Mouse (Mus musculus): ENCODE data around the gene Nkg7.
A peak's percentile ranks its signal among the peaks of the same experiment; 100 is the strongest.
"Not testable (repeated sequence)": the region's sequence is repeated elsewhere in the genome, so short reads cannot be mapped to it uniquely, and the experiment has no call there.

Gene Nkg7

DNA sequence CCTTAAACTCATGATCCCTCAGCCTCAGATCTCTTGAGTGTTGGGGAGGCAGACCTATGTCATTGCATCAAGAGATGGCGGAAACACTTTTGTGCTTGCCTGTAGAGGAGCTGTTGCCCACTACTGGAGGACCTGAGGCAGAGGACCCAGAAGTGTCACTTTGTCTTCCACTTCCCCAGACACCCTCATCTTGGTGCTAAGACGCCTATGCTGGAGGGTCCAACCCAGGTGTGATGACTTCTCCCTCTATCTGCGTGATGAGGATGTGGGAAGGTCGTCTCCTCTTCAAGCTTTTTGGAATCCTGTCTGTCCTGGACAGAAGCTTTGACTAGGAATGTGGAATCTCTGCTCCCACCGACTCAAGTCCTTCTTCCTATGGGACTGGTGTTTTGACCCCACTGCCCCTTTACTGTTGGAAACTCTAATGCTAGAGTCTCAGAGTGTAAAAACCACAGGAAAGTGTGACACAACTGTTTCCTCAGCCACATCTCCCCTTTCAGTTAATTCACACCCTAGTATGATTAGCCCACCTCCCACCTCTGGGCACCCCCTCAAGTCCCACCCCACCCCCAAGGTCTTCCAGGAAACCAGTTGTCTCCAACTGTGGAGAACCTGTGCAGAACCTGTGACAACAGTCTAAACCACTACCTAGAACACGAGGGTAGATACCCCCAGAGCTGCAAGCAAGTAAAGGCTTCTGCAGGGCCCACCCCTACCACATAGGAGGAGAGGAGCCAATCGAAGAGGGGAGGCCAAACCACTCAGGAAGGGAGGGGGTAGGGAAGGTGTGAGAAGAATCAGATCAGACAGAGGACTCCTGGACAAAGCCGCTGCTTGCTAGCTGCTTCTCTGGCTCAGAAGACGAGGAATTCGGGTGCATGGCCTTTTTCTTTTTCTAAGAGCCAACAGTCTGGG is at the start of gene Nkg7:
Gene Nkg7, plus strand, starts transcription at position 733 of the 915 bp plus-strand sequence.
- DNase-seq (ENCODE audit: low read depth, low spot score): no peak

DNA sequence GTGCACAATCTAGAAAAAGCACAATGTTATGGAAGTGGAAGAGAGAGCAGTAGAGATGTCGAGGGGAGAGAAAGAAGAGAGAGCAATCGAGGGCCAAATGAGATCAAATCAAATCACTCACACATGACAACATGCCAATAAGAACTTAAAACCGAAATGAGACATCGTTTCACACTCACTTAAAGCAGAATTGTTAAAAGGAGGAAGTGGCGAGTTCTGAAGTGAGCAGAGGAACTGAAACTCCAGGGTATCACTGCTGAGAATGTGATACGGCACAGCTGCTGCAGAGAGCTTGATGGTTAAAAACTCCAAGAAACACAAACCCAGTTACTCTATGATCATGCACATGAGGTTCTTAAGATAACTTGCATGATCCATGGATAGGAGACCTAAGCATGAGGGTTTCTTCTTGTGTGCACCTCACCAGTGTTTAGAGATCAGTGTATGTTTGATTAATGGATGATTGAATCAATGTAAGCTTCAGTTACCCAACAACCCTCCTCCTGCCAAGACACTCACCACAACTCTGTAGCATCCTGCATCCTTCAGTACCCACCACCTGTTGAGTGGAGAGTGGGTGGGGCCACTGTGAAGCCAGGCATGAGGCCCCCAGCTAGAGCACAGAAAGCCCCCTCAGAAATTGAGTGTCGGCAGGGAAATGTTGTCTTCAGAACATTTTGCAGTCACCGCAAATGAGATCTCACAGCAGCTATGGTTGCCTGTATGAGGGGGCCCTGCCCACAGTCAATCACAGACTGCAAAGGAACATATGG is 44.3 kb upstream of the Nkg7 start:
- DNase-seq (ENCODE audit: low read depth, low spot score): peak; percentile 12

DNA sequence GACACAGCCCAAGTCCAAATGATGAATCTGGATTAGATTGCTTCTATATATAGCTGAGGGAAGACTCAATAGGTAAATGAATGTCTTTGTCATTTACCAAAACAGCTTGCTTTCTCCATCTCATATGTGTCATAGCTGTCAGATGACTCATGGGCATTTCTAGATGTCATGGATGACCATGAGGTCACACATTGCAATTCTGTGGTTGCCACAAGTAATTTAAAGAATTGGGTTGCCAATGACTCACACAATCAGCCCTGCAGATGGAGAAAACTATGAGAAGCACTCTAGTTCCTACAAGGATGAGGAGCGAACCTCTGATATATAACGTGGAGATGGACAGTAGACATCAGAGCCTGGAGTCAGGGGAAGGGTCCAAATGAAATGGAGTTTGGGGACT is 37.4 kb upstream of the Nkg7 start:
- DNase-seq (ENCODE audit: low read depth, low spot score): no peak

DNA sequence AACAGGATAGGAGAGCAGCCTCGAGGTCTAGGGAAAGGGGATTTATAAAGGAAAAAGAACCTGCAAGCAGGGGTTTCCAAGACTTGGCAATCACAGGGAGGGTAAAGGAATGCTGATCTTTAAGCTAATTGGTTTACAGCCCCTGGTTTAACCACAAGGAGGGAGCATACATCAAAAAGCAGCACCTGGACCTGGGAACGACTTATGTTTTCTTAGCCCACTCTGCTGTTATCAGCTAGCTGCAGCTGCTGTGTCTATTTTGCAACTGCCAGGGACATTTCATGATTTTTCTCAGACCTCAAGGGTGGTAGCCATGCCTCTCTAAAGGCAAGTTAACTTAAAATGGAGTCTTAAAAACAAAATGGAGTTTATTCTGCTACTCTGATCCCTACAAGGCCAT is 34.2 kb upstream of the Nkg7 start:
- no peak for DNase-seq (ENCODE audit: low read depth, low spot score)

DNA sequence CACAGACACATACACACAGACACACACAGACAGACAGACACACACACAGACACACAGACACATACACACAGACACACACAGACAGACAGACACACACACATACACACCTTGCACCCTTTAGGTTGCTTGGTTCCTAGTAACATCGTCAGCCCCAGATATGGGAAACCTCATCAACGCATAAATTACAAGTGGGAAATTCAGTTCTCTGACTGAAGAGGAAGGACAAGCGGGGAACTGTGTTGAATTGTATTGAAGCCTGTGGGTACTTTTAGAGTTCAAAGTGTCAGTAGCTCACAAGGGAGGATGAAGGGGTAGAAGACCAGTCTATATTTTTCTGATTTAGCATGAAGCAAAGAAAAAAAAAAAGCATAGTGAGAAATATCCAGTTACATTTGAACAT is 29.3 kb upstream of the Nkg7 start:
- no peak for DNase-seq (ENCODE audit: low read depth, low spot score)

DNA sequence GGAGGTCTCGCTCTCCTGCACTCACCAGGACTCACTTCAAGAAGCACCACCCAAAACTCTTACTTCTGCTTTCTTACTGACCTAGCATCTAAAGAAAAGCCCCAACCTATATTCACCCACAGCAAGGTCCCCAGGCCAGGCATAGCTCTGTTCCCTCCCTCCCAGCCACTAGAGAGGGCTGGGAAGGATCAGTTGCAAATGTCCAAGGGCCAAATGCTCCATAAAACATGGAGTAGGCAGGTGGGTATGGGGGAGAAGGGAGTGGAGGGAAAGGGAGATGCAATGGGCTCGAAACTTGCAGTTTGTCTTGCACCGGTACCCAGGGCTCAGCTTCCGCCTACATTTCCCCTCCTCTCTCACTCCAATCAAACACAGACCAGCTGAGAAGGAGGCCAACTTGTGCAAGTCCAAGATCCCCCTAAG is 28.7 kb upstream of the Nkg7 start, which contains the start of gene Siglecg:
Gene Siglecg, plus strand, starts transcription at position 74 of the 423 bp plus-strand sequence.
- DNase-seq (ENCODE audit: low read depth, low spot score): no peak

DNA sequence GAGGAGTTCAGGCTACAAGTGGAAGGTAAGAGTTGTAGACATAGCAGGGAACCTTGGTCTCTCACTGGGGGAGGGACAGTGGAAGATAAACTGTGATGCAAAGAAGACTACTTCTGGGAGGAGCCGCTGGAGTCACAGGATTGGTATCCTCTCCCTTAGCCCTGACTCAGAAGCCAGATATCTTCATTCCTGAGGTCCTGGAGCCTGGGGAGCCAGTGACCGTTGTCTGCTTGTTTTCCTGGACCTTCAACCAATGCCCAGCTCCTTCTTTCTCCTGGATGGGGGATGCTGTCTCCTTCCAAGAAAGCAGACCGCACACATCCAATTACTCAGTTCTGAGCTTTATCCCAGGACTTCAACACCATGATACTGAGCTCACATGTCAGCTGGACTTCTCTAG is 27.8 kb upstream of the Nkg7 start:
- no peak for DNase-seq (ENCODE audit: low read depth, low spot score)

DNA sequence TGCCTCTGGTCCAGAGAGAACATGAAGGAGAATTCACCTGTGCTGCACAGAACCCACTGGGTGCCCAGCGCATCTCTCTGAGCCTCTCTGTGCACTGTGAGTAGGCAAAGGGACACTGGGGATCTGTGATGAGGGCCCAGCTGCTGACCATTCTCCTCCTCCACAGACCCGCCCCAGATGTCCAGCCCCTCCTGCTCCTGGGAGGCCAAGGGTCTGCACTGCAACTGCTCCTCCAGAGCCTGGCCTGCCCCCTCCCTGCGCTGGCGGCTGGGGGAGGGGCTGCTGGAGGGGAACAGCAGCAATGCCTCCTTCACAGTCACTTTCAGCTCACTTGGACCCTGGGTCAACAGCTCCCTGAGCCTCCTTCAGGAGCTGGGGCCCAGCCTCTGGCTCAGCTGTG is 25.1 kb upstream of the Nkg7 start:
- not testable (repeated sequence) for DNase-seq (ENCODE audit: low read depth, low spot score)

DNA sequence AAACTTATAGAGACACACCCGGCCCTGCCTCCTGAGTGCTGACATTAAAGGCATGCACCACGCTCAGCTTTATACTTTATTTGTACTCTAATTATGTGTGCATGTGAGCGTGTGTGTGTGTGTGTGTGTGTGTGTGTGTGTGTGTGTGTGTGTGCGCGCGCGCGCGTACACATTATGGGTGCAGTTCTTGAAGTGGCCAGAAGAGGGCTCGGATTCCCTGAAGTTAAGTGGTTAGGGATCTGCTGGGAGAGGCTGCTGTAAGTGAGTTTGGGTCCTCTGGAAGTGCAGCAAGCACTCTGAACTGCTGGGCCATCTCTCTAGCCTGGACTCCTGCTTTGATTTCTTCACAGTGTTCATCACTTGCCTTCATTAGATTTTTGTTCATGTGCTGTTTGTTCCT is 19.6 kb upstream of the Nkg7 start:
- DNase-seq (ENCODE audit: low read depth, low spot score): no peak

DNA sequence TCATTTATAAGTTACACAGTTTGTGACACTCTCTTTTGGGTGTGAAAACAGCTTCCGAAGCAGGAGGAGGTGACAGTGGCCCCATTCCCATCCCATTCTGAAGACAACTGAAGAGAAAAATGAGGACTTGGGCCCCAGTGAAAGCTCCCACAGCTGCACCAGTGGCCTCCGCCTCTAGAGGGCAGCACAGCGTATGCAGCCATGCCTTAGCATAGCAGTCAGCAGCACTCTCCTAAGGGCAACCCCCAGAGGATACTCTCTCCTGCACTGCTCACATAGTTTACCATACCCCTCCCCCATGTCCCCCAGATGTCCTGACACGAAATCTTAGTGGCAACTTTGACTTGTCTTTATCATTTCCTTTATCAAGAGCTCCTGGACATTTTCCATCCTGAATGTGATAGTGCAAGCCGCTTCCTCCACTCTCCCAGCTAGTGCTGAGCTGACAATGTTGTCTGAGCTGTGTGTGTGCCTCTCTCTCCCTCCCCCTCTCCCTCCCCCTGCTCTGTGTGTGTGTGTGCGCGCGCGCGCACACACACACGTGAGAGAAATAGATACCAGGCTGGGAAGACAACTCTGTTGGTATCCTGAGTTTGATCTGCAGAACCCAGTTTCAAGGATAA is 13.8 kb upstream of the Nkg7 start:
- peak; percentile 87 for DNase-seq (ENCODE audit: low read depth, low spot score)

DNA sequence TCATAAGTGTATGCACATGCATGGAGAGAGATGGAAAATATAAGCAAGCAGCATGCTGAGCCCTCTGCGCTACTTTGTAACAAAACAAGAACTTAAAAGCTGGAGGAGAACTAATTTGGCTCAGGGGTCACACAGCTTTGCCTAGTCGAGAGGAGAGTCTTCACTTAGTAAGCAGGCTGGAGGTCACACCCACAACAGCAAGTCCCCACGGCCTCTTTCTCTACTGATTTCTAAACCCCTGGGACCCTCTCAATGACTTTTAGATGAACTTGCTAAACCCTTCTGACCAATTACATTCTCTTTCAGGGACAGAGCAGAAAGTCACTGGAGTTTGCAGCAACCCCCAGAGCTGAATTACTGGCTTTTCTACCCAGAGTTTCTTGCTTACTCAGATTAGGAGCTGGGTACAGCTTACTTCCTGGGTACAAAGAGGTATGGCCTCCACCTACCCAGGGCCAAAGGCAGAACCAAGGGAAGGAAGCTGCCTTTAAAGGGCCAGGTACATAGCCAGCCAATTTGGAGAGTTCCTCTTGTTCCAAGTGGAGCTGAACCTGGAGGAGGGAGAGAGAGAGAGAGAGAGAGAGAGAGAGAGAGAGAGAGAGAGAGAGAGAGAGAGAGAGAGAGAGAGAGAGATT is 12.8 kb upstream of the Nkg7 start:
- no peak for DNase-seq (ENCODE audit: low read depth, low spot score)

DNA sequence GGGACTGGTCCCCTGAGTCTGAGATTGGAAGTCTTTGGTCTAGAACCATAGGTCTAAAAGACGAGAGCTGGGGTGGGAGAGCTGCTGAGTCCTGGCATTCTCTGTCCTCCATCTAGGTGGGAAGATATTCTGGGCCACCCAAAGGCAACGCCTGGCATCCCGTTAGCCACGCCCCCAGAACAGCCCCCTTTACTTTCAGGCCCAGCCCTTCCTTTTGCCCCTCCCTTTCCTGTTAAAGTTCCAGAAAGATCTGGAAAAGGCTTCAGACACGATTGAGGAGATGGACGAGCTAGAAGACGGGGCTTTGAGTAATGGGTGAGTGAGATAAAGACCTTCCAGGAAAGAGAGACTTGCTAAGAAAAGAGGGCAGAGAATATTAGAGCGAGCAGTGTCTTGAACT is 9.5 kb upstream of the Nkg7 start, which contains the start of gene Lim2:
Gene Lim2, plus strand, starts transcription at position 265 of the 400 bp plus-strand sequence.
- no peak for DNase-seq (ENCODE audit: low read depth, low spot score)

DNA sequence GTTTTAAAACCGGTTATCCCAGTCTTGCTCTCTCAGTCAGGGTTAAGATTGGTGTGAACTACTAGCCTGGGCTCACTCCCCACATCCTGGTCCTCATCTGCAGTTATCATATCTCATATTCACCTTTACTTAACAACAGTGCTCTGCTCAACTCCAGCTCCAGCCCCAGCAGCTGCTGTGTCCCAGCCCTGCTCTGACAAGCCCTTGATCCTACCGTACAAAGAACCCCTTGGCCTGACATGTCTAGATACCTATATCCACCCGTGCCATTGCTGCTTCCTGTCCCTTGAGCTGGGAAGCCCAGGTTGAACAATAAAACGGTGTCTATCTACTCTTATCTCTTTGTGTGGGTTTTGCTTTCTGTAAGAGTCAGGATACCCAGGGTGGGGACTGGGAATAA is 7.4 kb upstream of the Nkg7 start:
- no peak for DNase-seq (ENCODE audit: low read depth, low spot score)

DNA sequence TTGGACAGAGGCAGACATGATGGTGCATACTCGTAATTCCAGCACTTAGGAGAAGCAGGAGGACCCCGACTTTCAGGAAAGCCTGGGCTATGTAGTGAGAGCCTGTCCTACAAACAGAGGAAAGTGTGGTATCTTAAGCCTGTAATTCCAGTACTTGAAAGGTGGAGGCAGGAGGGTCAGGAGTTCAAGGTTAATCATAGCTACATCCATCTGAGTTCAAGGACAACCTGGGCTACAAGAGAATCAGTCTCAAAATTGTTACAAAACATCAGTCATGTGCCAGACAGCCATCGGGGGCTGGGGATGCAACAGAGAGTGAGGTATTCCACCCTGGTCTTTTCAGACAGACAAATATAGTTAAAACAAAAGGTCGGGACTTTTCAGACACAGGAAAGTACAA is 4.0 kb upstream of the Nkg7 start:
- no peak for DNase-seq (ENCODE audit: low read depth, low spot score)

DNA sequence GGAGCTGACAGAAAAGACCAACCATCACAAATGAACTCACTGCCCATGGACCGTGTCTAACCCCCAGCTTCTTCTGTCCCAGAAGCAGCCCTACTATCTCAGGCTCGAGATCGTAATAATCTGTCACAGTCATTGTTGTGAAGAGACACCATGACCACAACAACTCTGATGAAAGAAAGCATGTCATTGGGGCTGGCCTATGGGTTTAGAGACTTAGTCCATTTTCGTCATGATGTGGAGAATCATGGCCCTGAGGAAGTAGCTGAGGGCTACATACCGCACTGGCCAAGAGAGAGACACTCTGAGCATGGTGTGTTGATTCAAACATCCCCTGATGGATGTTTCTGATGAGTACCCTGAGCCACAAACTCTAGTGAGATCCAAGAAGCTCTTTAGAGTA is 2.2 kb upstream of the Nkg7 start:
- no peak for DNase-seq (ENCODE audit: low read depth, low spot score)

DNA sequence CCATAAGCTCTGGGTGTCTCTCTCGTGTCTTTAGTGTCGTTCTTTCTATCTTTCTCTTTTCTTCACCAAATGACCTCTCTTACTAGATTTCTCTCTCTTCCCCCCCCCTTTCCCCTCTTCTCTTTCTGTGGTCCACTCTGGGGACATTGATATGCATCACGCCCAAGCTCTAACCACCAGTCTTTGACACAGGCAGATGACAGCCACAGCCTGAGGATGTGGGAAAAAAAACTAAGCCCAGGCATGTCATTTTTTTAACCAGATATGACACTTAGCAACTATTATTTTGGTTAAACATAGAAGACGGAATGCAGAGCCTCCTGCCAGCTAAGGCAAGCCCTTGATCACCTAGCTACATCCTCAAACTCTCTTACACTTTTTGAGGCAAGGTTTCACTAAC is 1.7 kb downstream of the Nkg7 start:
- no peak for DNase-seq (ENCODE audit: low read depth, low spot score)

DNA sequence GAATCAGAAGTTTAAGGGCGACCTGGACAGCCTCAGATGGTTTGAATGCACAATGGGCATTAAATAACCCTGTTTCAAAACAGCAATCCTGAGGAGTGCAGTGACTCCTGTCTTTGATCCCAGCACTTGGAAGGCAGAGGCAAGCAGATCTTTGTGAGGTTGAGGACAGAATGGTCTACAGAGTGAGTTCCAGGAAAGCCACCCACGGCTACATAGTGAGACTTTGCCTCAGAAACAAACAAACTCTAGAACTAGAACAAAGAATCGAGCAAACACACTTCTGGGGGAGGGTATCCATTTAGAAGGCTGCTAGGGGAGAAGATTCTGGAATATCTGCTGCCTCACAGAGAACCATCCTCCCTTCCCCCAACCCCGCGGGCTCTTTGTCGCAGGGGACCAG is 3.6 kb downstream of the Nkg7 start, which contains the start of gene Cldnd2:
Gene Cldnd2, plus strand, starts transcription at position 301 of the 400 bp plus-strand sequence.
- no peak for DNase-seq (ENCODE audit: low read depth, low spot score)

DNA sequence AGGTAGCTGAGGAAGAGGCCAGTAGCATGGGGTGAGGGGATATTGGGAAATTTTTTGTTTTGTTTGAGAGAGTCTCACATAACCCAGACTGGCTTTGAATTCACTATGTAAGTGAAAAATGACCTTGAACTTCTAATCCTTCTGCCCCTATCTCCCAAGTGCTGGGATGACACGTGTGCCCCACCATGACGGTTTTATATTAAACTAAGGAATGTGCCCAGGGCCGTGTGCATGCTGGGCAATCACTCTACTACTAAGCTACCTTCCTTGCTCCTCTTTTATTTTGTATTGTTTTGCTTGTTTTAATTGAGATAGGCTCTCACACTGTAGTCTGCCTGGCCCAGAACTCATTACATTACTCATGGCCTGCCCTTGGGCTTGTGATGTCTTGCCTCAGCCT is 4.2 kb downstream of the Nkg7 start:
- DNase-seq (ENCODE audit: low read depth, low spot score): no peak

DNA sequence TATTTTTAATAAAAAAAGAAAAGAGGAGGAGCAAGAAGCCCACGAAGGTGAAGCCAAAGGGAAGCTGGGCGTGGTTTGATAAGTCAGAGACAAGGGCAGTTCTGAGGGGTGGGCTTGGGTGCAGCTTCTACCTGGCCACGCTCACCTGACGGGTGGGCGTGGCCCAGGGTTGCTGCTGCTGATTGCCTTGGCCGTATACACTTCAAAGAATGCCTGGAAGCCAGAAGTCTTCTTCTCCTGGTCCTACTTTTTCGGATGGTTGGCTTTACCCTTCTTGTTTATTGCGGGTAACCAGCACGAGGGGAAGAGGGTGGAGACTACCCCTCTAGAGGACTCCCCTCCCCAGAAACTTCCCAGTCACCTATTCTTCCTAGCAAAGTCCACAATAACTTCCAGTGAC is 5.8 kb downstream of the Nkg7 start:
- DNase-seq (ENCODE audit: low read depth, low spot score): no peak

DNA sequence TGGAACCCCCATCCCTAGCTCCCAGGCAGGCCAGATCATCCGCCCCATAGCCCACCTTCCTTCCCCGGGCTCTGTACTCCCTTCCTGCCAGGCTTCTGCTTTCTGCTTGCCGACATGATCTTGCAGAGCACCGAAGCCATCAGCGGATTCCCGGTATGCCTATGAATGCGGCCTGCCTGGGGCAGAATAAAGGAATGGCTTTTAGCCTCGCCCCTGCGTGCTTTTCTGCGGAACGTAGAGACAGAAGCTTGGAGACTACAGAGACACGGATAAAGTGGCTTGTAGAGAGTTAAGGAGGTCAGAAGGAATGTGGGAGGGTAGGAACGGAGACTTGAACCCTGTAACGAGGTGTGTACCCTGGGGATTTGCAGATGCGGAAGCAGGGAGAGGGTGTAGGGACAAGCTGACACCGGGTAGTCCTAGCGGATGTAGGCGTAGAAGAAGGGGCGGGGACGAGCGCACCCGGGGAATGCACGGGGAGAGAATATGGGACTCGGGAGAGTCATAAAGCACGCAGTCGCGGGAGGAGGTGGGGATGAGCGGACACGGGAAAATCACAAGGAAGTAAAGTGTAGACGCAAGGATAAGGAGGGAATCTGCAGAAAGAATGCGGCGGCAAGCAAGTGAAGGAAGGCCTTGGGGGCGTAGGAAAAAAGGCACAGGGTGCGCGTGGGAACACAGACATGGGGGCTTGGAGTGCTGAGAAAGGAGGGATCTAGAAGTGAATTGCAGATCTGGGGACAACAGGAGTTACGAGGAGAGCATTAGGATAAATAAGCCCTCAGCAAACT is 6.4 kb downstream of the Nkg7 start:
- DNase-seq (ENCODE audit: low read depth, low spot score): peak; percentile 86

DNA sequence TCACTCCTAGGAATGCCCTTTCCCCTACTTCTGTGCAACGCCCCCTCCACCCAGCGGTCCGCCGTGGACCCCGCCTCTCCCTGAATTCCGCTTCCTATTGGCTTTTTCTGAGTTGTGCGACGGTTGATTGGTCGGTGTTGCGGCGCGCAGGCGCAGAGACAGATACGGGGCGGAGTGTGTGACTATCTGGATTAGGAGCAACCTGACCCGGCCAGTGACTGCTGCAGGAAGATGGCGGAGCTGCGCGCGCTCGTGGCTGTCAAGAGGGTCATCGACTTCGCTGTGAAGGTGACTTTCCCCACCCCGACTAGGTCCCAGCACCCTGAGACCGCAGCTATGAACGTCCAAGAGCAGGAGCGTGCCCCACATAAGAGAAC is 7.0 kb downstream of the Nkg7 start, which contains the start of the genes Etfb and Gm45233:
Gene Etfb, plus strand, starts transcription at position 167 of the 377 bp plus-strand sequence.
Gene Gm45233, plus strand, starts transcription at position 212 of the 377 bp plus-strand sequence.
- DNase-seq (ENCODE audit: low read depth, low spot score): peak; percentile 98

Measured in brain, adult 2 months (tissue).